Mouse (Mus musculus) embryonic fibroblast, embryonic 13.5 days (primary cell): ENCODE results near the gene Dapk1.

Experiments
- CTCF ChIP-seq: IDR thresholded peaks from 2 replicates; pipeline ENCODE4 v1.5.1; 2011; ENCODE audit warnings: mild to moderate bottlenecking, control low read depth, low read length, moderate library complexity, borderline replicate concordance; ENCODE audit not compliant: insufficient read depth
- POLR2A ChIP-seq: IDR thresholded peaks from 2 replicates; pipeline ENCODE4 v1.6.1; 2011; ENCODE audit warnings: low read depth, mild to moderate bottlenecking, control low read depth, low read length, moderate library complexity

GRCm38 (mm10) chr13:60729055-60729402 is 127.3 kb downstream of the Dapk1 start:
- TF ChIP-seq CTCF: no peak
- TF ChIP-seq POLR2A: no peak
